Mouse (Mus musculus) myocyte (in vitro differentiated cells): ENCODE results near the gene Dhx15.

Source experiments
- CEBPB ChIP-seq: IDR thresholded peaks from 2 replicates; pipeline ENCODE4 v1.6.1; 2011; ENCODE audit warnings: mild to moderate bottlenecking, moderate library complexity; ENCODE audit not compliant: poor library complexity, insufficient read depth, severe bottlenecking
- MAX ChIP-seq: IDR thresholded peaks from one replicate; pipeline ENCODE4 v1.6.1; 2011; ENCODE audit warnings: low read depth, mild to moderate bottlenecking, control low read depth
- MYOG ChIP-seq, 3 experiments: IDR thresholded peaks; one replicate each; pipeline ENCODE4 v1.6.1; 2011; ENCODE audit warnings: control low read depth in 2 of 3, low read depth in 2 of 3, mild to moderate bottlenecking in 2 of 3; ENCODE audit not compliant: insufficient read length in 2 of 3, control insufficient read depth in 1 of 3, insufficient read depth in 1 of 3
- POLR2A ChIP-seq: IDR thresholded peaks from one replicate; pipeline ENCODE4 v1.6.1; 2011; ENCODE audit warnings: low read depth, mild to moderate bottlenecking, control low read depth, moderate library complexity; ENCODE audit not compliant: insufficient read length
- POLR2AphosphoS2 ChIP-seq: IDR thresholded peaks from one replicate; pipeline ENCODE4 v1.6.1; 2011; ENCODE audit warnings: low read depth, control low read depth; ENCODE audit not compliant: insufficient read length
- USF1 ChIP-seq: IDR thresholded peaks from one replicate; pipeline ENCODE4 v1.6.1; 2011; ENCODE audit warnings: low read depth, mild to moderate bottlenecking, control low read depth, moderate library complexity

DNA sequence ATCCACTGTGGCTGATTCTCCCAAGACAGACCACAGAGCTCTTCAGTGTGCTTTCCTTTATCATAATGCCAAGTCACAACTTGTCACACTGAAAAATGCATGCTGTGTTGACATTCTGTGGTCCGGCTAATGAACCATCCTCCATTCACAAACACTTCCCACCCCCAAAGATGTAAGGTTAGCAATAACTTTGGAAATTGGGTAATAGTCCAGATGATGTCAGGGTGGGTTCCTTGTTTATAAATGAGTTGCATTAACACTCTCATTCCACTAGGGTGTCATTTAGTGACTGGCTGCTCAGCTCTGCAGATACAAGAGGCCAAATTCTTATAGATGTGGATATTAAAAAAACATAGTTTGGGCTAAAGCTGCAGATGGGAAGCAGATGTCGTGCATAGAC, 71.1 kb downstream of the Dhx15 start:
- TF ChIP-seq POLR2A = no peak
- no peak for TF ChIP-seq MAX
- TF ChIP-seq POLR2AphosphoS2 = no peak
- TF ChIP-seq USF1 = no peak
- no peak for TF ChIP-seq MYOG (IDR thresholded peaks at IDR 0.05; ENCODE audit: control insufficient read depth in 1 of 3, insufficient read depth in 1 of 3, insufficient read length in 2 of 3, low read depth in 2 of 3)
- TF ChIP-seq CEBPB = no peak
